Mouse (Mus musculus) erythroblast, embryonic 14.5 days (primary cell): Measurements from ENCODE around the gene Tpcn1. TPM values are rescaled to one million over a fixed set of nuclear protein-coding genes. Genes with fewer than 3 reads are reported as not detected.
A peak's percentile ranks its signal among the peaks of the same experiment; 100 is the strongest.

Experiments
- H3K27me3 ChIP-seq: 2 replicates; pipeline ENCODE4 v1.6.1; 2012; ENCODE audit warnings: inconsistent platforms; ENCODE audit not compliant: control insufficient read depth
- H3K36me3 ChIP-seq: 2 replicates; pipeline ENCODE4 v1.6.1; 2012; ENCODE audit warnings: mild to moderate bottlenecking, inconsistent platforms; ENCODE audit not compliant: control insufficient read depth
- H3K4me1 ChIP-seq: 2 replicates; pipeline ENCODE4 v1.6.1; 2012; ENCODE audit warnings: inconsistent platforms; ENCODE audit not compliant: control insufficient read depth
- H3K4me3 ChIP-seq: replicated peaks from 2 replicates; pipeline ENCODE3; 2012; ENCODE audit warnings: moderate library complexity, mild to moderate bottlenecking, inconsistent platforms
- H3K9me3 ChIP-seq: 2 replicates; pipeline ENCODE4 v1.6.1; 2012; ENCODE audit warnings: low read length, inconsistent platforms, mixed read lengths; ENCODE audit not compliant: control insufficient read depth
- GATA1 ChIP-seq: IDR thresholded peaks from 2 replicates; pipeline ENCODE4 v1.6.1; 2012; ENCODE audit warnings: low read length, inconsistent platforms, mixed read lengths
- TAL1 ChIP-seq: IDR thresholded peaks from 3 replicates; pipeline ENCODE4 v1.6.1; 2012; ENCODE audit warnings: low read length, inconsistent platforms, mixed read lengths
- polyA plus RNA-seq: library from polyadenylated mRNA; stranded (reverse); fragments of >175 nt; gene quantifications from 2 replicates; pipeline ENCODE4 v1.2.3, GENCODE M21; 2012

Tpcn1 gene
- polyA plus RNA-seq, 1 experiment: 30.3 TPM

DNA sequence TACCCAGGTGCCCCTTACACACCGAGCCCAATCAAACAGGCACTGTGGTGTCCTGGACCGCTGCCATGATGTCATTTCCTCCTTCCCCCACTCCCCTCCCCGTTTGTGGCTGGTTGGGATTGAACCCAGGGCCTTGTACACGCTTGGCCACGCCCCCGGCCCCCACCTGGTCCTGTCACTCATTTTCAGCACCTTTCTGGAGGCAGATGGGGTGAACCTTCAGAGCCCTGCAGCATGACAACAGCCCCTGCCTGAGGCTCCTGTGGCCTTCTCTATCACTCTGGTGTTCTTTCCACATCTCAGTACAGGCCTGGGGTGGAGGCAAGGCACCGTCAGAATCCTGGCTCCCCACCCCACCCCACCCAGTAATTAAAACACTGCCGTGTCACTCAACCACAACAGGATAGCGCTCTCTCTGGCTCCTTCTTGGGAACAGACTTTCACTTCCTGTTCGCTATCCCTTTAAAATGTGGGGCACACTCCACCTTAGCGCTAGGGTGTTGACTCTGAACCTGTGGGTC, 11.6 kb downstream of the Tpcn1 start:
- Histone ChIP-seq H3K9me3 (no peaks in the 10 kb centered on the region), H3K4me1 (peaks cover 83% of the 10 kb centered on the region), H3K27me3 (no peaks in the 10 kb centered on the region), H3K4me3 (peak overlapping the region; percentile 59), H3K36me3 (peaks cover 91% of the 10 kb centered on the region)
- TF ChIP-seq GATA1: no peak
- no peak for TF ChIP-seq TAL1

DNA sequence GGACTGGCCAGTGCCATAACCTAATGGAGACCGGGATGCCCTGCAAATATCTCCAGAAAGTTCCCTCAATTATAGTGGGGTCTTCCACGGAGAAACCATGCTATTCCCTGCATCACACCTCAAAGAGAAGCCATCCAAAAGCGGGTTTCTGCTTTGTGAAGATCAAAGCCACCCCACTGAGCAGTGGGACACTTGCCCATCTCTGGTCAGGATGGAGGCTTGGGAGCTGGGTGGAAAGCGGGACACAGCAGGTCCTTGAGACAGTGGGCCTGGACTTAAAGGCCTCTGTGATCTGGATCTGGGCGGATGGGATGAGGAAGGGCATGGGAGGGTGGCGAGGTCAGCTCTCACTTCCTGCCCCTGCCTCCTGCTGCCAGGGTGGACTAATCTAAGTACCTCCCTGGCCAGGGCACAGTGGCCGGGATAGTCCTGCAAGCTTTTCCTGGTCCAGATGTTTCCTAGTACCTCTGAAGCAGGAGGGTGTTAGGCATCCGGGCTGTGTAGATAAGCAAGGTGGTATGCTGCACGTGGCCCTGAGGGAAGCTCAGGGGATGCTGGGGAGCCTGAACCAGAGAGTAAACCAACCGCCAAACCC, 13.9 kb downstream of the Tpcn1 start:
- Histone ChIP-seq H3K4me3 (no peak overlapping the region), H3K36me3 (peaks cover 90% of the 10 kb centered on the region), H3K27me3 (no peaks in the 10 kb centered on the region), H3K4me1 (peaks cover 78% of the 10 kb centered on the region), H3K9me3 (no peaks in the 10 kb centered on the region)
- TF ChIP-seq TAL1 (no peak), GATA1 (no peak)

- H3K27me3 ChIP-seq: no peaks in the 10 kb centered on the region
- no peak overlapping the region for H3K4me3 ChIP-seq
- H3K36me3 ChIP-seq: peaks cover 92% of the 10 kb centered on the region
- H3K9me3 ChIP-seq: no peaks in the 10 kb centered on the region
- TF ChIP-seq TAL1 (no peak), GATA1 (no peak)
- H3K4me1 ChIP-seq: peaks cover 58% of the 10 kb centered on the region
Observed at GRCm38 (mm10) chr5:120571056-120571740, 17.3 kb downstream of the Tpcn1 start.

DNA sequence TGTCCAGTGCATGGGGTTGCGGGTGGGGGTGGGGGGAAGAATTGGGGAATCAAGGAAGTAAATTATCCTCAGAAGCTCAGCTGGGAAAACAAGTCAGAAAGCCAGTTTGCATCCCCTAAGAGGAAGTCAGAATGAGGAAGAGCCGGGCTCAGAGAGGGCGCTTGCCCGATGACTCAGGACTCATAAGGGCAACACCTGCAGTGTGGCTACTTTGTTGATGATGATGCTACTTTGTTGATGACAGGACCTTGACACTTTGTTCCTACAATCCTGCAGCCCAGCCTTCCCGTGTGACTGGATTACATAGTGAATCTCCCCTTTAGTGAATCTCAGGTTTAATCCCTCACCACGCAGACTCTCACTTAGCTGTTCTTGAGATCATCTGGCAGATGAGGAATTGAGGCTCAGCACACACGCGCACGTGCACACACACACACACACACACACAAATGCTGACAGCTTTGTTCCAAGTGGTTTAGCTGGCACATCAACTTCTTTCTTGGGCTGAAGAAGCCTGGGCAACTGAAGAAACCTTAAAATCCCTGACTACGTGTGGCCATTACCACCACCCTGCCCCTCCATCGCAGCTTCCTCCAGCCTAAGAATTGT, 18.1 kb downstream of the Tpcn1 start:
- Histone ChIP-seq H3K4me1 (peaks cover 59% of the 10 kb centered on the region), H3K27me3 (no peaks in the 10 kb centered on the region), H3K9me3 (no peaks in the 10 kb centered on the region), H3K36me3 (peaks cover 96% of the 10 kb centered on the region), H3K4me3 (no peak overlapping the region)
- TF ChIP-seq GATA1 (no peak), TAL1 (no peak)

DNA sequence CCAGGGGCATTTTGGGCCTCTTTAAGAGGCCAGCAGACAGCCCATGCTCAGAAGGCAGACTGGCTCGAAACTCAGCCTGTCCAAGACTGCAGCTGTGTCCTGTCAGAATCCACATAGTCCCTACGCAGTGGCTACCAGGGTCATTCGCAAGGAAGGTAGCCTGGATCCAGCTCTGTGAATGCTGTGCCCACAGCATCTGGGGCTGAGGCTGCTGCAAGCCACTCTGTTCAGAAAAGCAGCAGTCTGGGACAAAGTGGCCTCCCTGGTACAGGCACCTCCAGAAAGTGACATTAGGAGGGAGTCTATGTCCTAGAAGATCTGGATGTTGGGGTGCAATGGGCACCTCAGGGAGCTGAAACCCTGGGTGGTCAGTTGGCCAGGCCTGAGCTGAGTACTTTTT, 18.7 kb downstream of the Tpcn1 start:
- Histone ChIP-seq H3K27me3 (no peaks in the 10 kb centered on the region), H3K36me3 (peaks cover 96% of the 10 kb centered on the region), H3K9me3 (no peaks in the 10 kb centered on the region), H3K4me3 (no peak overlapping the region), H3K4me1 (peaks cover 55% of the 10 kb centered on the region)
- TF ChIP-seq GATA1 (no peak), TAL1 (no peak)

DNA sequence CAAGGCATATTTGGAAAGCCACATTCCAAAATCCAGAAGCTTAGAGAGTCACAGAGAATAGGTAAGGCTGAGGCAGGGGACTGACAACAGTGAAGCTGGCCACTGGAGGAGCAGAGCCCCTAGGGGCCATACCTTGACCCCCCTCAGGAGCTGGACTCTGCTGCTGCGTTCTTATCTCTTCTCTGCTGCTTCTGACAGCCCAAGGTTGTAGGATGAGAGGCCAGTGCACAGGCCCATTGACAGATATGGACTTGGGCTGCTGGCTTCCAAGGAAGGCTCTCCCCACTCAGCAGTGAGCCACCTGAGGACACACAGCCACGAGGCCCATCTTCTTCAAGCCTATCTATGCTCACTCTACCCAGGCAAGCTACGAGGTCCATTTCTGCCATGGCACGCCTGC, 19.5 kb downstream of the Tpcn1 start:
- peaks cover 50% of the 10 kb centered on the region for H3K4me1 ChIP-seq
- TF ChIP-seq GATA1: no peak
- TF ChIP-seq TAL1: no peak
- peaks cover 95% of the 10 kb centered on the region for H3K36me3 ChIP-seq

GRCm38 (mm10) chr5:120568336-120568768, 20.1 kb downstream of the Tpcn1 start:
- Histone ChIP-seq H3K27me3 (no peaks in the 10 kb centered on the region), H3K4me1 (peaks cover 49% of the 10 kb centered on the region), H3K36me3 (peaks cover 94% of the 10 kb centered on the region), H3K9me3 (no peaks in the 10 kb centered on the region), H3K4me3 (no peak overlapping the region)
- TF ChIP-seq GATA1 (no peak), TAL1 (no peak)

More for the DNA sequence above, 19.5 kb downstream of the Tpcn1 start:
- no peak overlapping the region for H3K4me3 ChIP-seq
- H3K27me3 ChIP-seq: no peaks in the 10 kb centered on the region
- H3K9me3 ChIP-seq: no peaks in the 10 kb centered on the region

DNA sequence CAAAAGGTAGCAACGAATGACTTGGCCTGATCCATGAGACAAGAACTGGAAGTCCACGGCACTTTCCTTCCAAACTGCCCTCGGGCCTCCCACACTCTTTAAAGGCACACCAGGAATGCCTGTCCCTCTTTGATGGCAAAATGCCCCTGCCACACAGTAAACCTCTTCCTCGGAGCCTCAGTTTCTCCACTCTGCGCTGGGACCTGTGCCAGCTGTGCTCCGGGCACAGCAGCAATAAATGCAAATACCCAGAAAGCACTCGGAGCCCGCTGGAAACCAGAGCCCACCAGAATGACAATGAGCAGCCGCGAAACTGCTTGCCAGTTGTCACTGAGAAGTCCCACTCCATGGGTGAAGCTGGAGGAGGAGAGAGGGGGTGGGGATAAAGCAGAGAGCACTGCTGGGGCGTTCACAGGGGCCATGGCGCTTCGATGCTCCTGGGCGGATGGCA, 20.7 kb downstream of the Tpcn1 start:
- Histone ChIP-seq H3K4me1 (peaks cover 48% of the 10 kb centered on the region), H3K9me3 (no peaks in the 10 kb centered on the region)
- TF ChIP-seq TAL1 (no peak), GATA1 (no peak)

DNA sequence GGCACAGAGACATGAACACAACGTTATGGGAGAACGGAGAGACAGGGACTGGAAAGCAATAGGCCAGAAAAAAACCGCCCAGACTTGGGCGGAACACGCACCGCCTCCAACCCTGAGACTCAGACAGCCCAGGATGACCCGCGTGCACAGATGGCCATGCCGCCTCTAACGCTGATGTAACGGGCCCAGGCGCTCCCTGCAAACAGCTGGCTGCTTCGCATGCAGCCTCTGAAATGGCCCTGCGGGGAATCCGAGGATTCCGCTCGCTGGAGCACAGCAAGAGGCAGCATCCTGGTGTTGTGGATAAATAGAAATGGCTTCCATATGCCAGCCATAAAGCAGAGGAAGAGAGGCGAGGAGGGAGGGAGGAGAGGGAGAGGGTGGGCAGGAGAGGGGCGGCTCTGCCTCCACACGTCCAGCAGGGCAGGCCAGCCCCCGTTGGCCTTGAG, 21.2 kb downstream of the Tpcn1 start:
- no peaks in the 10 kb centered on the region for H3K9me3 ChIP-seq
- H3K4me1 ChIP-seq: peaks cover 47% of the 10 kb centered on the region
- H3K36me3 ChIP-seq: peaks cover 91% of the 10 kb centered on the region
- H3K27me3 ChIP-seq: no peaks in the 10 kb centered on the region
- H3K4me3 ChIP-seq: no peak overlapping the region
- TF ChIP-seq GATA1 (no peak), TAL1 (no peak)

More for the DNA sequence above, 20.7 kb downstream of the Tpcn1 start:
- Histone ChIP-seq H3K4me3 (no peak overlapping the region), H3K36me3 (peaks cover 94% of the 10 kb centered on the region), H3K27me3 (no peaks in the 10 kb centered on the region)
